Mouse (Mus musculus): ENCODE data around the gene Gm49395. TPM values are rescaled to one million over a fixed set of nuclear protein-coding genes. Genes with fewer than 3 reads are reported as not detected.

Gm49395 gene
- total RNA-seq, 2 experiments from 2014 or later: 9.2 TPM; not detected in 1

GRCm38 (mm10) chr13:115002837-115003236, 98.9 kb downstream of the Gm49395 start:
- no peak for ATAC-seq (replicated peaks; ENCODE audit: low FRiP score, poor library complexity, severe bottlenecking)

GRCm38 (mm10) chr13:115002155-115002554, 99.6 kb downstream of the Gm49395 start:
- ATAC-seq (replicated peaks; ENCODE audit: low FRiP score, poor library complexity, severe bottlenecking): no peak

GRCm38 (mm10) chr13:114999582-114999981, 102.1 kb downstream of the Gm49395 start:
- ATAC-seq (replicated peaks; ENCODE audit: low FRiP score, poor library complexity, severe bottlenecking): no peak

- ATAC-seq (replicated peaks; ENCODE audit: low FRiP score, poor library complexity, severe bottlenecking): no peak
Measured at GRCm38 (mm10) chr13:114998100-114998499, 103.6 kb downstream of the Gm49395 start.

GRCm38 (mm10) chr13:114992260-114993014, 109.3 kb downstream of the Gm49395 start:
- ATAC-seq (replicated peaks; ENCODE audit: low FRiP score, poor library complexity, severe bottlenecking): no peak

- ATAC-seq (replicated peaks; ENCODE audit: low FRiP score, poor library complexity, severe bottlenecking): no peak
Measured at GRCm38 (mm10) chr13:114987668-114988067, 114.1 kb downstream of the Gm49395 start.

- ATAC-seq (replicated peaks; ENCODE audit: low FRiP score, poor library complexity, severe bottlenecking): no peak
Measured at GRCm38 (mm10) chr13:114987161-114987560, 114.6 kb downstream of the Gm49395 start.

Other genes starting within 250 kb of the Gm49395 start
- gene Itga2, start 169.8 kb downstream of the Gm49395 start, total RNA-seq (2015; ENCODE audit: low replicate concordance): 0.77 and 3.8 TPM in 2 replicates
- 0.68 and 0.84 TPM in 2 replicates for gene Itga2, start 169.8 kb downstream of the Gm49395 start, total RNA-seq (2017; ENCODE audit: low replicate concordance)
- 2.9 and 4.4 TPM in 2 replicates for gene Pelo, start 11.7 kb downstream of the Gm49395 start, total RNA-seq (2015; ENCODE audit: low replicate concordance)
- 5.3 and 7.7 TPM in 2 replicates for gene Pelo, start 11.7 kb downstream of the Gm49395 start, total RNA-seq (2017; ENCODE audit: low replicate concordance)
- 4.2 and 5.2 TPM in 2 replicates for gene Itga1, start within 50 bp of the Gm49395 start, total RNA-seq (2015; ENCODE audit: low replicate concordance)
- 2.2 TPM in 2 replicates for gene Itga1, start within 50 bp of the Gm49395 start, total RNA-seq (2017; ENCODE audit: low replicate concordance)

Data from erythroblast, adult 5-6 weeks (primary cell).